Mouse (Mus musculus) G1E (cell line): ENCODE measurements around the gene Inpp5a.

ENCODE experiments used
- CTCF ChIP-seq: IDR thresholded peaks from 2 replicates; pipeline ENCODE4 v1.5.1; 2012; ENCODE audit warnings: low read depth, low read length, inconsistent platforms, mixed read lengths
- GATA1 ChIP-seq: IDR thresholded peaks from 2 replicates; pipeline ENCODE4 v1.6.1; 2012; ENCODE audit warnings: borderline replicate concordance, low read length, inconsistent platforms, mixed read lengths
- TAL1 ChIP-seq: conservative IDR thresholded peaks from 2 replicates; pipeline ENCODE4 v1.6.1; 2012; ENCODE audit warnings: low read depth, low read length, inconsistent platforms, mixed read lengths

DNA sequence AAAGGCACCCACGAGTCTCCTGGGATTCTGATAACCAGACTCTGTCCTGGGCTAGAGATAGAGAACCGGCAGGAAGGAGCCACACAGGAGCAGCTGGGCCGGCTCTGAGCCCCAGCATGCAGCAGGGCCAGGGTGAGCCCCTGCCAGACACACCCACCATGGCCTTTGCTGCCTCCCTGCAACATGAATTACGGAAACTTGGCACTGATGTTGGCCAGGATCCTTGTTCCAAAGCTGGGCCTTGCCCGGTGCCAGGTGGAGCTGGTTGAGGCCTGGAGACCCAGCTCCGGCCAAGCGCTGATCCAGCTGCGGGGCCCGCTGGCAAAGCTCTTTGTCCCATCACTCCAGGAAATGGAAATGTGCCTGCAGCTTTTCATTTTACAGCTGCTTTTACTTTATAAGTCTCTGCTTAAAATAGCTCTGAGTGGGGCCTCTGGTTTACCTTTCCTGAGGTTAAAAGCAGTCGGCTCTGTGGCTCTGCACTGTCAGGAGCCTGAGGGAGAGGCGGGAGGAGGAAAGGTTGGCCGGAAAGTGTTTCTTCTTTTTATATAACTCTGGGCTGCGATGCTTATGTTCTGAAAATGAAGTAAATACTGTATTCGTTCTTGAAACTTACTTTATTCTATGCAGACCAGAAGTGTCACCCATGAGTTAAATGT is 20.1 kb upstream of the Inpp5a start:
- TF ChIP-seq CTCF (no peak), GATA1 (no peak), TAL1 (no peak)
